Mouse (Mus musculus) neutrophil, adult 5-6 weeks (primary cell): Measurements from ENCODE around the gene Zfp941. TPM values are rescaled to one million over a fixed set of nuclear protein-coding genes. Genes with fewer than 3 reads are reported as not detected.

Experiments
- ATAC-seq: fragments of 151-379, 151-347 bp; 2 replicates; pipeline ENCODE4 v1.8.0; 2017; ENCODE audit warnings: mild to moderate bottlenecking, moderate TSS enrichment; ENCODE audit not compliant: insufficient number of reproducible peaks, poor library complexity, low FRiP score, severe bottlenecking; ENCODE audit errors: extremely low read depth
- total RNA-seq: library from RNA; stranded (forward); fragments of 200-1000 nt; gene quantifications from 2 replicates; pipeline ENCODE4 v1.2.3, GENCODE M21; 2017

Gene Zfp941
- total RNA-seq, 1 experiment from 2014 or later: not detected

DNA sequence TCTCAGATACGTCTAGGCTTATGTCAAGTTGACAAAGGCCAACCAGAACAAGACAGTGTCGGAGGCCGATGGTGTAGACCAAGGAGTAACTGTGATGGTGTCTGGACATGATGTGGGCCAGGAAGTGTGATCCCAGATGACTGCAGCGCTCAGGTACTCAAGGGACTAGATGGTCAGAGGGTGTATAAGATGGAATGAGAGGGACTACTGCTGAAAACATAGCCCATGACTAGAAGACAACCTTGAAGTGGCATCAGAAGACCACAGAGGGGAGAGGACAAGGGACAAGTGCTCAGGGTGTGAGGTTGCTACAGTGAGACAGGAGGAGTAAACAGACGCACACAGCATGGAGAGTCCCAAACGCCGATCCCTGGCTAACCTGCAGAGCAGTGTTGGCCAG is 21.8 kb upstream of the Zfp941 start:
- ATAC-seq: no peak

DNA sequence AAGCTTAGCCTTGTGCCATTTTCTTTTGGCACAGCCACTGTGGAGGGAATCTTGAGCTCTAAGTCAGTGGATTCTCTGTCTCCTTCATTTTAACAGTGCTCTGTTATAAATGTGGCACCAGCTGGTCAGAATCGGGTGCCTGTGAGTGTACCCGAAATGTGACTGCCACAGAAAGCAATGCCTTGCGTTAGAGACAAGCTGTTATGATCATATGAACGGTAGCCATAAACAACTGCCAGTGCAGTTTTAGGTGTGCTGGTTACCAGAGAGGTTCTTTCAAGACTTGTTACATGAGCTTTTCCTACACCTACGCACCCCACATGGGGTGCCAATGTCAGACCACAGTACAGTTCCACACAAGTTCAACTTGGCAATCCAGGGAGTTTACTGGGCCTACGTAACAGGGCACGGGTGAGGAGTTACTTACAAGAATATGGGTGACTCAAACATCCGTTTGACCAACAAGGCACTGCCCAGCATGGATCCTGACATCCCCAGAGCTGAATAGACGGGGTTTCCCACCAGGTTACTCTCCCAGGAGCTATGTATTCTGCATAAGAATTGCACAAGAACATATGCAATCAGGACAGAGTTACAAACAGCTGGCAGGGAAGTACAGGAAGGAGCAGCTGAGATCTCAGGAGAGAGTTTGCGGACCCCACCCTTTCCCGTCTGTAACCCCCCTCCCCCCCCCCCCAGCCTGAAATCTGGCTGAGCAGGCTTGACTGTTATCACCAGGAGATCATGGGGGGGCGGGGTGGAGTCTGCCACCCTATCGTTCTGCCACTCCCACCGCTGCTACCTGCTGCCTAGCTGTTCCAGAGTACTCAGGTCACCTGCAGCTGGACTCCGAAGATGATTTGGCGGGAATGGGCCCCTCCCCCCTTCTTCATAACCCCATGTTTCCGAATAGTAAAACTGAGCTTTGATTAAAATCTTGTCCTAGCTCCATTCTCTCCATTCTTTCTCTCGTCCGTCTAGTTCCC is 19.1 kb upstream of the Zfp941 start:
- no peak for ATAC-seq

DNA sequence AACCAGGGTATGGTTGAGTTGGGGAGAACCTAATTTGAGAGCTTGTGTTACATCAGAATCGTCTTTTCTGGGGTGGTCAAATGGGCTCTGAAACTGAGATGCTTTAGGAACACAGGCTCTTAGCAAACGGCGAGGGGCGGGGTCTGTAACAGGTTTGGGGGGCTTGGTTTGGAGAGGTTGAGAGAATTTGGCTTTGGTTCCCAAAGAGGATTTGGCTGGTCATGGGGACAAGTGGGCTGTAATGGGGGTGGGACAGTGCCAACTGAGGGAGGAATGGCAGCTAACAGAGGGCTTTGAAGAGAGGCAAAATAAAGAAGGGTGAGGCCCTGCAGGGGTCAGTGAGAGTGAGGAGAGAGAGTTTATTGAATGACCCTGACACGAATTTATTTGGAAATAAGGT is 17.6 kb upstream of the Zfp941 start:
- no peak for ATAC-seq

DNA sequence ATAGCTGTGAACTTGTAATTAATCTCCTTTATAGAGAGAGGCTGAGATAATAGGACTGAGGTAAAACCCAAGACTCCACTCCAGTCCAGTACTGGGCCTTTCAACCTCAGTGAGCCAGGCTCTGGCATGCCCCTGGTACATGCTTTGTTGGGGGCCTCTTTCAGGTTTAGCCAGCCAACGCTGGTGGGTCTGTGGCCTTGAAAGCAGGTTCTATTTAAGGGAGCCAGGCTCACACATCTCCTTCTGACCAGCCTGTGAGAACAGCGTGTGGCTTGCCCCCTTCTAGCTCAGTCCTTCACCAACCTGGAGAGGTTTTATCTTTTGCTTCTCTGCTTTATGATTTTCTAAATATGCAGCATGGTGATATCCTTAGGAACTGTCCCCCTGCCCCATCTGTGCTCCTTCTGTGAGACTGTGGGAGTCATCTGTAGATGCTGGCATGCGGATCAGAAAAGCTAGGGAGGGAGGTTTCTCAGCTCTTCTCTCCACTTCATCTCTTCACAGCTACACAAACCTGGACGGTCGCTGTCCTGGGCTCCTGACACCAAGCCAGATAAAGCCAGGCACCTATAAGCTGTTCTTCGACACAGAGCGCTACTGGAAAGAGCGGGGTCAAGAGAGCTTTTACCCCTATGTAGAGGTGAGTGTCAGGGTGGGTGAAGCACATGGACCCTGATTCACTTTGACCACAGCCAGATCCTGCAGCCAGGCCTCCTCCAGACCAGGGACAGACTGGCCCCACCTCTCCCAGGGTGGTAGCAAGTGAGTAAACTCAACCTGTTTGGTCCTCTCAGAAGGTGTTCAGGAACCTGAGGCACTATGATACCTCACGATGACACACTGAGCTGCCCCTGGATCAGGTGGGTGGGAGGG is 14.5 kb upstream of the Zfp941 start:
- no peak for ATAC-seq

DNA sequence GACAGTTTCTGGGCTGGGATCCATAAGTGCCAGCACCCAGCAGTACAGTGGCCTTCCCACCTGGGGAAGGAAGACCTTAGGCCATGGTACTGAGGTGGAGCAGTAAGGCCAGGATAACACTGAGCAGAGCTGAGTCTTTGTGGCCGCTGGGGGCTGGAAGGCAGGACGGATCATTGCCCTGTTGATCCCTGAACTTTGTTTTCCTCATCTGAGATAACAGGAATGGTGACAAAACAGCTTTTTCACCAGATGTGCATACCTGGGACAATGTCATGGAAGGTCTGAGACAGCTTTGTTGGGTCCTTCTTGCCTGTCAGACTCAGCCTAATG is 13.7 kb upstream of the Zfp941 start:
- ATAC-seq: no peak

DNA sequence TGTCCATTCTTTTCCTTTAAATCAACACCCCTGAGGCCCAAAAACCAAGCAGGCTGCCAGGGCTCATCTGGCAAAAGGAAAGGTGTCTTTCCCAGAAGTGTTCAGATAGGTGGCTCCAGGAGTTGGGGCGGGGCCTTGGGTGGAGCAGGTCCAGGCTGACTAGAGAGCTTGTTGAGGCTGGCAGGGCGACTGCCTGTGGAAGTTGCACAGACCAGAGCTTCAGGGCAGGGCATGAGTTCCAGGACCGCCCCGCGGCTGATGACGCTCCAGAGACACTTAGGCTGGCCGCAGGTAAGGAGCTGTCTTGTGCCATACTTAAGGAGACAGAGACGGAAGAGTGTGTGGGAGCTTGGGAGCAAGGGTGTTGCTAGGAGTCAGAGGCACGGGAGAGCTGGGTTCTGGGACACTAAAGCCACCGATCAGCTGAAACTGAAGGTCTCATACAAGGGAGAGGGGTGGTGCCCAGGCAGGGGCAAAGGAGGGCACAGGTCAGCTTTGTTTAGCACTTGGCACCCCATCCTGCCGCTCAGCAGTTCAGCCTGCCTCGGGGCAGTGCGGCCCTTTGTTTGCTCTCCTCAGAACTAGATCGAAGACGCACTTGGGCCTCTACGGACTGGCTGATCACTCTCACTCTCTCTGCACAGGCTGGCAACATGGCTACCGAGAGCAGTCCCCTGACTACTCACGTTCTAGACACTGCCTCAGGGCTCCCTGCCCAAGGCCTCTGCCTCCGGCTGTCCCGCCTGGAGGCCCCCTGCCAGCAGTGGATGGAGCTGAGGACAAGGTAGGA is 13.2 kb upstream of the Zfp941 start, which contains the start of gene Urah:
TSS of gene Urah (plus strand) at position 51 of the 790 bp plus-strand sequence.
- no peak for ATAC-seq

DNA sequence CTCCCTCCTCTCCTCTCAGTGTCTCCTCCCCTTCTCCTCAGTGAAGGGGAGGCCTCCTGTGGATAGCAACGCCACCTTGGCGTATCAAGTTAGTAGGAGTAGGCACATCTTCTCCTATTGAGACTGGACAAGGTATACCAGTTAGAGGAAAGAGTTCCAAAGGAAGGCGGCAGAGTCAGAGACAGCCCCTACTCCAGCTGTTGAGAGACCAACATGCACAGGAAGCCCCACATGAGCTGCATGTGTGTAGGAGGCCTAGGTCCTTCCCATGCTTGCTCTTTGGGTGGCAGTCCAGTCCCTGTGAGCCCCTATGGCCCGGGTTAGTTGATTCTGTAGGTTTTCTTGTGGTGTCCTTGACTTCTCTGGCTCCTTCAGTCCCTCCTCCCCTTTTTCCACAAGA is 11.4 kb upstream of the Zfp941 start:
- ATAC-seq: no peak

DNA sequence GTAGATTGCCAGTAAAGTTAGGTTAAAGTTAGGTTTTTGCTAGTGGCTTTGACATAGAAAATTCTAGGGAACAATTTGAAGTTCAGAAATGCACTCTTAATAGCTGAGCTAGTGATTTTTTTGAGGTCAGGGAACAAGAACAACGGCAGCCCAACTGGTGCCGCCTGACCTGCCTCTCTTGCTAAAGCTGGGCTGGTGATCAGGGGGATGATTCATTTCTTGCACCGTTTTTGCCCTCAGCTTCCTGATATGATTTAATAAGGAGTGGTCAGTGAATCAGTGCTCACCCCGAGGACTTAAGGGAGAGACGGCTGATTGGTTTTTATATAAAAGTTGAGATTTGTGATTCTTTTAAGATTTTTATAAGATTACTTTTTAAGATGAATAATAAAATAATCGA is 9.5 kb upstream of the Zfp941 start:
- ATAC-seq: no peak

DNA sequence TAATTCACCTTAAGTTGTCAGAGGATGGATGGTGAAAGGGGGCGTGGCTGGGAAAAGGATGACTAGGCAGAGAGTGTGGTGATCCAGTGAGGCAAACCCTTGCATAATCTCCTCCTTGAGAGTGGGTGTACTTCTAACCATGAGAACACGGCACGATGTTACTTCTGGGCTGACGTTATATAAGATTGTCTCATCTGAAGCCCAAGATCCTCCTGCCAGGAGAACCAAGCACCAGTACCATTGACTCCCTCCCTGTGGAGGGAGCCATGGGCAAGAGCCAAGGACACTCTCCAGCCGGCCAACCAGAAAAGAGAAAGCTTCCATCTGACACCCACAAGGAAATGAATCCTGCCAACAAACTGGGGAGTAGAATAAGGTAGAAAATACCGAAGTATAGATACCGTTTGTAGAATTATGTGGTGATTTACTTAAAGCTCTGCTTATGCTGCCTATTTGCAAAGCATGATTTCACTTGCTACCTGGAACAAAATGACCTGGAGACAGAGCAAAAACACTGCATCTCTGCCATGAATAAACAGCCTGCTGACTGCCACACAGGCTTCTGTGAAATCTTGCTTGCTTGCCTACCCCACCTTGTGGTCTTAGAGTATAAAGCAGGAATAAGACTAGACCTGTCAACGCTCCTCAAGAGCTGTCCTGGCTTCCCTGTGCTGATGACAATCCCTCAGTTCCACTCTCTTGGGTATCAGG is 6.3 kb upstream of the Zfp941 start:
- no peak for ATAC-seq

DNA sequence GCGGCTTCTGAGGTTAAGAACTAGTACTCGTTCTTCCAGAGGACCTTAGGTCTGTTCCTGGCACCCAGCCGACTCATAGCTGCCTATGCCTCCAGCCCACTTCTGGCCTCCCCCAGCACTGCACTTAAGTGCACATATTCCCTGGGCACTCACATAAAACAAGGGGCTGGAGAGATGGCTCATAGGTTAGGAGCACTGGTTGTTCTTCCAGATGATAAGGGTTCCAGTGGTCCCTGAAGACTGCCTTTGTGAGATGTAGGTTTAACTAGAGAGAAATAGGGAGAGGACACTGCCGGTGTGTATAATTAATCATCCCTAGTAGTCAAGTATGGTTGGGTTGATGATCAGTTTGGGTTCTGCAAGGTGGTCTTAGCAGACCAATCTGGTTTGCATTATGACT is 753 bp upstream of the Zfp941 start:
- ATAC-seq: no peak

DNA sequence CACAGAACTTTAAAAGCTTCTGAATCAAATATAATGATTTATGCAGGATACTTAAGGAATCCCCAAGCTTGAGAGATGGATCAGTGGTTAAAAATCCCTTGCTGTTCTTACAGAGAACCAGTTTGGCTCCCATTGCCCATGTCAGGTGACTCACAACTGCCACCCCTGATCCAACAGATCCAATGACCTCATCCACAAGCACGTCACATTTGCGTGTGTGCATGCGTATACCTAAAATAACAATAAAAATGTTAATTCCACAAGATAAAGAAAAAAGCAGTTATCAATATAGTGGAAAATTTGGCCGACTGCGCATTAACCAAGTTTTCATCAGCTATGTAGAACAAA is 699 bp downstream of the Zfp941 start:
- no peak for ATAC-seq

DNA sequence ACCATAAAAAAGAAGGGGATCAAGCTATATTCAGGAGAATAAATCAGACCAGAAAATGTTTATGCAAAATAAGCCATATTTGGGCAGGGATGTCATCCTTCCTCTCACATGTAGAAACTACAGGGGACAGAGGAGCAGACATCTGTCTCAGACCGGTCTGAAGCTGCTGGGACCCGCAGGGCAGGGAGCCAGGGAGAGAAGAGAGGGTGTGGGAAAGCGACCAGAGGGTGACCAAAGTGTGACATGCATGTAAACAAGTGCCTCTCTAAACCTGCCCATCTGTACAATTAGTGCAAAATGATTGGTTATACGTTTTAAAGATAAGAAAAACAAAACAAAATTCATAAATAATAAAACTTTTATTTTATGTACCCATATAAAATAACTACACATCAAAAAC is 1.8 kb downstream of the Zfp941 start:
- ATAC-seq: no peak

DNA sequence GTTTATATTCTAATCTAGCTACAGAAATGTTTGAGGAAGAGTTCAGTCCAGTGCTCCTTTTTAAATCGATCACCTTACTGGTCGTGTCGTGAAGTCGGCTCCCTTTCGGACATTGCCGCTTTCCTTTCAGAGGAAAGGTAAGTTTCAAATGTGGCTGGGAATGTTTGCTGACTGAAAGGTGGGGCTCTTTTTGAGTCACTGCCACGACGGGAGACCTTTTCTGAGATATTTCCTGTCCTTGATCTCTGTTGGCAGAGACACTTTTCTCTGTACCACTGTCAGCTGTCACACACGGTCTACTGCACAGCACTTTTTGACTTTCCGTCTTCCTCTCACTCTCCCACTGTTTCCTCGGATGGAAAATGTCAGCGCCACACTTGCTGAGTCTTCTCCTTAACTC is 9.1 kb downstream of the Zfp941 start:
- ATAC-seq: no peak

DNA sequence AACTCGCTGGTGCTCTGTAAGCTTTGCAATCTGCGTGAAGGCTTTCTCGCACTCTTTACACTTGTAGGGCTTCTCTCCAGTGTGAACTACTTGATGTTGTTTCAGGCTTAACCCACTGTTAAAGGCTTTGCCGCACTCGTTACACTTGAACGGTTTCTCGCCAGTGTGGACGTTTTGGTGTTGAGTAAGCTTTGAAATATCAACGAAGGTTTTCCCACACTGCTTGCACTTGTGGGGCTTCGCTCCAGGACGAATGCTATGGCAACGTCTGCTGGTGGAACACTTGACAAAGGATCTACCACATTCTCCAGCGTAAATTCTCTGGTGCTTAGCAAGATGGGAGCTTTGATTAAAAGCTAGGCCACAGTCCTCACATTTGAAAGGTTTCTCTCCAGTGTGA is 10.3 kb downstream of the Zfp941 start:
- no peak for ATAC-seq

DNA sequence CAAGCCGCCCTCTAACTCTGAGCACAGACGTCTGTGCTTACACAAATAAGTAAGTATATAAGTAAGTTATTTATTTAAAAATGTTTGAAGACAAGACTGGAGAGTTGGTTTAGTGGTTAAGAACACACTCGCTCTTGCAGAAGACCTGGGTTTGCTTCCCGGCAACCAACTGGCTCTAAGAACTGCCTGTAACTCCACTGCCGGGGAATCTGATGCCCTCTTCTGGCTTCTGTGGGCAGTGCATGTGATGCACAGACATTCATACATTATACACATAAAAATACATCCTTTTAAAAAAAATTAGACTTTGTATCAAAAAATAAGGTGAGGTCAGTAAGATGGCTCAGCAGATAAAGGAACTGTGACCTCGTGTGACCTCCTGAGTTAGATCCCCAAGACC is 11.5 kb downstream of the Zfp941 start:
- no peak for ATAC-seq

DNA sequence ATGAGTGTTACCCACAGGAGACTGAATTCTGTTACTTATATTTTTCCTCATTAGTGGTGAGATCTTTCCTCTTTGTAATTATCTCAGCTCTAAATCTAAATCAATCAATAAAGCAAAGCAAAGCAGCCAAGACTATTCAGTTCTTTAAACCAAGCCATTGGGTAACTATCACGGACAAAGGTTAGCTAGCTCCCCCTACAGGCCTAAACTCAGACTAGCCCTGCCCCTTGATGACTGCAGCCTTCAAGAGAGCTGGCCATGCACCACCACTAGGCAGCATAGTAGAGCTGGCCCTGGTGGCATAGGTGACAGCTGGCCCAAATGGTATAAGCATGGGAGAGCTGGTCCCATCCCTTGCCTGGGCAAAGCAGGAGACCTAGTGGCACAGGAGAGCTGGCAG is 16.3 kb downstream of the Zfp941 start:
- no peak for ATAC-seq

DNA sequence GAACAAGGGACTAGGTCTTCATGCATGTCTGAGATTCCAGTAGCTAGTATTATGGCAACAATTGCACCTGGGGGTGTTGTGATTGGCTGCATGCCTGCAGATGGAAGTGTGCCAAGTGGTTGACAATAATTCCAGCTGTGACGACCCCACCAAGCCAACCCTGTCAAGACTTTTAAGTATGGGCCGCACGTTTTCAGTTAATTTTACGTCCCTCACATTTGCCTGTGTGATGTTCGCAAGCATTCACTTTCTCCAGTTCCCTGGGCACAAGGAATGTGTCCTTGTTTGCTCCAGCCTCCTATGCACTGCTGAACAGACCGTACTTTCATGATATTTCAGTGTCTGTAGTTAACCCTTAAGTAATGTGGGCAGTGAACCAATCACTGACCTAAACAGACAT is 19.3 kb downstream of the Zfp941 start:
- ATAC-seq: no peak

DNA sequence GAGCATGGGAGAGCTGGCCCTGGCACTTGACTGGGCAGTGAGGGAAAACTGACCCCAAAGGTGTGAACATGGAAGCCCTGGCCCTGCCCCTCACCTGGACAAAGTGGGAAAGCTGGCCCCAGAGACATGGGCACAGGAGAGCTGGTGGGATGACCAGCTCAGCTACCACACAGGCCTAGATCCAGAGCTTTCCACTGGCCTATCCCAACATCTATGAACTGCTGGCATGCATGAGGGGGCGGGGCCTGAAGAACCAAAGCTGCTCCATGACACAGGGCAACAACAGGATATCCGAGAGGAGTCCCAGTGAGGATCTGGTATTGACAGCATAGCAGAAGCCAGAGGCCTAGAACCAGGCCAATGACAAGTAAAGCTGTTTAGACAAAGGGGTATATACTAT is 23.8 kb downstream of the Zfp941 start:
- ATAC-seq: no peak

DNA sequence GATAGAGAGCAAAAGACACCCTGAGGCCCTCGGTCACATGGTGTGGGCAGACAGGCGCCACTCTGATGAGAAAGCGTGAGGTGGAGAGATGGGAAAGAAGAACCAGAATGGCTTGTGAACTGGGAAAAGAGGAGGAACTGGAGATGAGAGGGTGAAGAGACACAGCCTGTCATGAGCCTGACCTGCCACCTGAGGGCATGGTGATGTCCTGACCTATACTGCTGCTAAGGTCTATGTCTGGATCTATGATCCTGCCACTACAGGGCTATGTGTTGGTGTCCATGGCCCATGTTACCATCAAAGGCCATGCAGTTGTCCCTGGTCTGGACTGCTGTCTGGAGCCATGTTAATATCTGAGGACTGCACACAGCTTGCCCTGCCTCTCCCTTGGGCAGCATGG is 24.4 kb downstream of the Zfp941 start:
- ATAC-seq: no peak
